In genomic region chr1:63203950-63204659, GRCm38 (mm10) we compare ENCODE assay signal across 10 mouse cellular contexts. TPM values are rescaled to one million over a fixed set of nuclear protein-coding genes. Genes with fewer than 3 reads are reported as not detected.
DNase-seq lines count a peak whose midpoint lies in the region; ATAC-seq and TF ChIP-seq lines count a peak whose summit lies in the region.
"Had no signal": no experiment of that assay in that cellular context is flagged by ENCODE, and none has a peak within 500 bp of the region (broad histone marks: within the 10 kb centered on the region; RNA-seq: fewer than 3 reads in every experiment).

No protein-coding gene starts in this region.

- H3K36me3 ChIP-seq in heart, embryonic 10.5 days, result no peaks in the 10 kb centered on the region
- 0 out of 2 replicates have a peak, but pooled peaks cover 3% of the 10 kb centered on the region for H3K36me3 ChIP-seq in ES-Bruce4 (ENCODE audit: control insufficient read depth, insufficient read depth, low read length, poor library complexity, severe bottlenecking)
- H3K36me3 ChIP-seq in forebrain, embryonic 10.5 days (replicated peaks), result 0 out of 2 replicates have a peak, but pooled peaks cover 9% of the 10 kb centered on the region
- H3K36me3 ChIP-seq in neural tube, embryonic 12.5 days, result no peaks in the 10 kb centered on the region

- ATAC-seq in neural tube, embryonic 12.5 days (ENCODE audit: low FRiP score, low read depth), result peak; percentile 71
- no peak for ATAC-seq in monocyte, adult 5-6 weeks (replicated peaks; ENCODE audit: insufficient number of reproducible peaks, low FRiP score, low TSS enrichment, poor library complexity, severe bottlenecking)

- peaks cover 22% of the 10 kb centered on the region for H3K4me1 ChIP-seq in heart, embryonic 10.5 days
- peaks cover 3% of the 10 kb centered on the region for H3K4me1 ChIP-seq in ES-Bruce4 (ENCODE audit: control insufficient read depth, insufficient read depth, low read length)
- H3K4me1 ChIP-seq in forebrain, embryonic 10.5 days, result peaks cover 30% of the 10 kb centered on the region
- peaks cover 15% of the 10 kb centered on the region for H3K4me1 ChIP-seq in neural tube, embryonic 12.5 days

- no peaks in the 10 kb centered on the region for H3K27me3 ChIP-seq in heart, embryonic 10.5 days (ENCODE audit: insufficient read depth, poor library complexity, severe bottlenecking)
- no peaks in the 10 kb centered on the region for H3K27me3 ChIP-seq in ES-Bruce4 (ENCODE audit: control insufficient read depth, insufficient read depth, low read length, poor library complexity, severe bottlenecking)
- H3K27me3 ChIP-seq in forebrain, embryonic 10.5 days (ENCODE audit: poor library complexity, severe bottlenecking), result no peaks in the 10 kb centered on the region
- no peaks in the 10 kb centered on the region for H3K27me3 ChIP-seq in neural tube, embryonic 12.5 days (replicated peaks)

- H3K9ac ChIP-seq in ES-Bruce4 (ENCODE audit: low read depth, poor library complexity, severe bottlenecking), result 0 out of 2 replicates have a peak overlapping the region, but pooled peaks have one; percentile 18
- H3K9ac ChIP-seq in neural tube, embryonic 12.5 days, result no peak overlapping the region

- no peak for TF ChIP-seq POLR2A in ES-Bruce4 (IDR thresholded peaks at IDR 0.05; ENCODE audit: insufficient read depth, low read length)

- peak; percentile 89 for DNase-seq in heart, embryonic 10.5 days (ENCODE audit: low spot score)
- DNase-seq in heart, adult 8-10 months (ENCODE audit: low spot score), result no peak
- peak; percentile 79 for DNase-seq in forebrain, embryonic 10.5 days (ENCODE audit: extremely low spot score, low spot score)
- DNase-seq in kidney, postnatal 25 days, result peak; percentile 9 to 37
- DNase-seq in adrenal gland, postnatal 4 days (ENCODE audit: low spot score in 2 of 2), result no peak

- 21% methylated on average over 7 of the region's 7 CpGs for WGBS in heart, embryonic 10.5 days
- WGBS in forebrain, embryonic 10.5 days, result 13% methylated on average over 7 of the region's 7 CpGs
- 6% methylated on average over 7 of the region's 7 CpGs for WGBS in neural tube, embryonic 12.5 days

- no peak overlapping the region for H3K4me2 ChIP-seq in neural tube, embryonic 12.5 days (replicated peaks)

- H3K4me3 ChIP-seq in heart, embryonic 10.5 days, result no peak overlapping the region
- no peak overlapping the region for H3K4me3 ChIP-seq in ES-Bruce4 (ENCODE audit: low read depth, low read length)
- peak overlapping the region; percentile 5 for H3K4me3 ChIP-seq in forebrain, embryonic 10.5 days
- H3K4me3 ChIP-seq in neural tube, embryonic 12.5 days, result no peak overlapping the region
- H3K4me3 ChIP-seq: erythroblast, embryonic 14.5 days had no signal

- peaks cover 8% of the 10 kb centered on the region for H3K9me3 ChIP-seq in heart, embryonic 10.5 days
- 0 out of 2 replicates have a peak, but pooled peaks cover 3% of the 10 kb centered on the region for H3K9me3 ChIP-seq in ES-Bruce4 (replicated peaks; ENCODE audit: control insufficient read depth, insufficient read depth, low read length, poor library complexity, severe bottlenecking)
- H3K9me3 ChIP-seq in forebrain, embryonic 10.5 days, result peaks cover 10% of the 10 kb centered on the region
- peaks cover 8% of the 10 kb centered on the region for H3K9me3 ChIP-seq in neural tube, embryonic 12.5 days

- TF ChIP-seq CTCF in ES-Bruce4 (IDR thresholded peaks at IDR 0.05; ENCODE audit: low read depth, low read length), result peak; percentile 25

- peak overlapping the region; percentile 77 for H3K27ac ChIP-seq in heart, embryonic 10.5 days
- peak overlapping the region; percentile 87 for H3K27ac ChIP-seq in ES-Bruce4 (ENCODE audit: insufficient read depth, low read length)
- peak overlapping the region; percentile 86 for H3K27ac ChIP-seq in forebrain, embryonic 10.5 days
- peak overlapping the region; percentile 33; the same call in 1 of the 2 replicates for H3K27ac ChIP-seq in neural tube, embryonic 12.5 days
- H3K27ac ChIP-seq: macrophage had no signal

- peak; percentile 91 for TF ChIP-seq EP300 in ES-Bruce4 (IDR thresholded peaks at IDR 0.05; ENCODE audit: insufficient read depth, low read depth, low read length)

RNA-seq across cellular contexts. Expression of gene Gpr1, which starts 10.2 kb away (rescaled TPM):
- polyA plus RNA-seq in heart, embryonic 10.5 days (2016; fragmentation: Nextera tagmentation; extraction: Ambion mirVana), result 0.15 and 0.34 TPM in 2 replicates
- total RNA-seq in heart, adult 8-10 months (2022), result under 1 TPM; 0.25 to 0.55 (median 0.40) TPM
- polyA plus RNA-seq in ES-Bruce4 (2011; ENCODE audit: insufficient read depth, insufficient read length, low read depth, missing spikeins), result 0.35 and 0.61 TPM in 2 replicates
- 0.26 and 0.33 TPM in 2 replicates for polyA plus RNA-seq in forebrain, embryonic 10.5 days (2016; fragmentation: Nextera tagmentation; extraction: Ambion mirVana)
- 0.35 and 0.42 TPM in 2 replicates for polyA plus RNA-seq in neural tube, embryonic 12.5 days (2016; fragmentation: Nextera tagmentation; extraction: Ambion mirVana)
- not detected in 3 replicates for total RNA-seq in monocyte, adult 5-6 weeks (2017)
- total RNA-seq in adrenal gland, postnatal 4 days (2021), result under 1 TPM; 0.20 to 0.53 TPM
- polyA plus RNA-seq: erythroblast, embryonic 14.5 days; macrophage had no signal

RNA-seq across cellular contexts. Expression of gene Ndufs1, which starts 27.5 kb away (rescaled TPM):
- 223 and 344 TPM in 2 replicates for polyA plus RNA-seq in heart, embryonic 10.5 days (2016; fragmentation: Nextera tagmentation; extraction: Ambion mirVana)
- 100 to 1,000 TPM; 786 to 841 (median 811) TPM for total RNA-seq in heart, adult 8-10 months (2022)
- polyA plus RNA-seq in ES-Bruce4 (2011; ENCODE audit: insufficient read depth, insufficient read length, low read depth, missing spikeins), result 106 and 110 TPM in 2 replicates
- polyA plus RNA-seq in forebrain, embryonic 10.5 days (2016; fragmentation: Nextera tagmentation; extraction: Ambion mirVana), result 147 and 151 TPM in 2 replicates
- 134 and 147 TPM in 2 replicates for polyA plus RNA-seq in neural tube, embryonic 12.5 days (2016; fragmentation: Nextera tagmentation; extraction: Ambion mirVana)
- total RNA-seq in monocyte, adult 5-6 weeks (2017), result 64.3 to 129 TPM (median 108 TPM) in 3 replicates
- 100 to 1,000 TPM; 207 to 213 TPM for total RNA-seq in adrenal gland, postnatal 4 days (2021)

RNA-seq across cellular contexts. Expression of gene Eef1b2, which starts 27.5 kb away (rescaled TPM):
- 410 and 531 TPM in 2 replicates for polyA plus RNA-seq in heart, embryonic 10.5 days (2016; fragmentation: Nextera tagmentation; extraction: Ambion mirVana)
- total RNA-seq in heart, adult 8-10 months (2022), result 100 to 1,000 TPM; 335 to 493 (median 403) TPM
- 2,024 and 2,095 TPM in 2 replicates for polyA plus RNA-seq in ES-Bruce4 (2011; ENCODE audit: insufficient read depth, insufficient read length, low read depth, missing spikeins)
- 642 and 649 TPM in 2 replicates for polyA plus RNA-seq in forebrain, embryonic 10.5 days (2016; fragmentation: Nextera tagmentation; extraction: Ambion mirVana)
- polyA plus RNA-seq in neural tube, embryonic 12.5 days (2016; fragmentation: Nextera tagmentation; extraction: Ambion mirVana), result 397 and 398 TPM in 2 replicates
- total RNA-seq in monocyte, adult 5-6 weeks (2017), result 1,374 to 1,946 TPM (median 1,494 TPM) in 3 replicates
- total RNA-seq in adrenal gland, postnatal 4 days (2021), result 100 to 1,000 TPM; 864 to 879 TPM

Comparison
In these comparisons a context has a peak if more than half of its experiments do, and no peak if none do; other contexts are left out.
1. DNase-seq: peak in heart, embryonic 10.5 days (single experiment), forebrain, embryonic 10.5 days (single experiment) and kidney, postnatal 25 days (2 of 2); none in heart, adult 8-10 months (single experiment) and adrenal gland, postnatal 4 days (0 of 2).
2. H3K27ac ChIP-seq: peak in every context shown above with its lines; median percentile 87 in ES-Bruce4; 86 in forebrain, embryonic 10.5 days; 77 in heart, embryonic 10.5 days; 33 in neural tube, embryonic 12.5 days.